ENCODE assay signal across 8 mouse cellular contexts in the genomic region with DNA sequence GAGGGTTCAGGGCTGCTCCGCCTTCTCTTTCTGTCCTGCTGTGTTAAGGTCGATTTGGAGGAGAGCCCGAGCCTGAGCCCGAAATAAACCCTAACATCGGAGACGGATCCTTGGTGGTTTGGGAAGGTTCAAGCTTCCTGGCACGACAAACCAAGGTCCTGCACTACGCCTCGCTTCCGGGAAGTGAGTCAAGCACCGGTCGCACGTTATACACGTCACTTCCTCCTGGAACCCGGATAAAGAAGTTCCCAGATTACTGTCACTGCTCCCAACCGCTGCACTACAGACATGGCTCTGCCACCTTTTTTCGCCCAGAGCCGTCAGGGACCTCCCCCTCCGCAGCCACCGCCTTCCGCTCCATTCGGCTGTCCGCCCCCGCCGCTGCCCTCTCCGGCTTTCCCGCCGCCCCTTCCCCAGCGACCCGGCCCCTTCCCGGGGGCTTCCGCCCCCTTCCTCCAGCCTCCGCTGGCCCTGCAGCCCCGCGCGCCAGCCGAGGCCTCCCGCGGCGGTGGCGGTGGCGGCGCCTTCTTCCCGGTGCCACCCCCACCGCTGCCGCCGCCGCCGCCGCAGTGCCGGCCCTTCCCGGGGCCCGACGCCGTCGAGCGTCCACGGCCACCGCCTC. TPM values are rescaled to one million over a fixed set of nuclear protein-coding genes. Genes with fewer than 3 reads are reported as not detected.
A peak's percentile ranks its signal among the peaks of the same experiment; 100 is the strongest.
DNase-seq lines count a peak whose midpoint lies in the region; ATAC-seq and TF ChIP-seq lines count a peak whose summit lies in the region.

Gene Pdcd7, plus strand, starts transcription at position 251 of the 622 bp plus-strand sequence.

- no peaks in the 10 kb centered on the region for H3K36me3 ChIP-seq in embryonic facial prominence, embryonic 15.5 days
- no peaks in the 10 kb centered on the region for H3K36me3 ChIP-seq in limb, embryonic 14.5 days (ENCODE audit: control insufficient read depth, insufficient read depth, low read length)
- no peaks in the 10 kb centered on the region for H3K36me3 ChIP-seq in midbrain, postnatal 0 days (ENCODE audit: insufficient read depth, low read length)

- 1% methylated on average over 59 of the region's 59 CpGs for WGBS in bone marrow, adult 2 months
- 1% methylated on average over 46 of the region's 59 CpGs for WGBS in embryonic facial prominence, embryonic 15.5 days
- 1% methylated on average over 48 of the region's 59 CpGs for WGBS in limb, embryonic 14.5 days
- WGBS in midbrain, postnatal 0 days, result 2% methylated on average over 54 of the region's 59 CpGs

- no peaks in the 10 kb centered on the region for H3K27me3 ChIP-seq in embryonic facial prominence, embryonic 15.5 days
- H3K27me3 ChIP-seq in limb, embryonic 14.5 days (ENCODE audit: control insufficient read depth, insufficient read depth, low read length), result no peaks in the 10 kb centered on the region
- H3K27me3 ChIP-seq in midbrain, postnatal 0 days (ENCODE audit: insufficient read depth, low read length), result no peaks in the 10 kb centered on the region

- H3K4me2 ChIP-seq in embryonic facial prominence, embryonic 15.5 days (replicated peaks), result peak within 1 kb of the TSS; percentile 85
- peak within 1 kb of the TSS; percentile 61 for H3K4me2 ChIP-seq in limb, embryonic 14.5 days (replicated peaks; ENCODE audit: low read depth, low read length, severe bottlenecking)
- H3K4me2 ChIP-seq in midbrain, postnatal 0 days (ENCODE audit: low read depth, low read length, poor library complexity, severe bottlenecking), result peak within 1 kb of the TSS; percentile 91

- peak within 1 kb of the TSS; percentile 99 for H3K9ac ChIP-seq in embryonic facial prominence, embryonic 15.5 days
- peak within 1 kb of the TSS; percentile 95 for H3K9ac ChIP-seq in limb, embryonic 14.5 days (ENCODE audit: low read depth, low read length, severe bottlenecking)
- peak within 1 kb of the TSS; percentile 94 for H3K9ac ChIP-seq in midbrain, postnatal 0 days (replicated peaks; ENCODE audit: low read length, poor library complexity, severe bottlenecking)

- DNase-seq in 416B (ENCODE audit: low read depth), result peak; percentile 98
- DNase-seq in heart, adult 8-10 months (ENCODE audit: low spot score), result peak; percentile 98
- peak; percentile 98 for DNase-seq in kidney, adult 9 months
- DNase-seq in limb, embryonic 14.5 days (ENCODE audit: low spot score), result peak; percentile 98
- DNase-seq in midbrain, postnatal 0 days (ENCODE audit: low spot score), result peak; percentile 99
- peak; percentile 77 to 88 for DNase-seq in spleen, postnatal 14 days (ENCODE audit: low spot score in 2 of 2)

- H3K4me3 ChIP-seq in bone marrow, adult 2 months (replicated peaks; ENCODE audit: control insufficient read depth, low read depth, low read length), result peak within 1 kb of the TSS; percentile 81
- peak within 1 kb of the TSS; percentile 96 for H3K4me3 ChIP-seq in embryonic facial prominence, embryonic 15.5 days (replicated peaks)
- peak within 1 kb of the TSS; percentile 97 for H3K4me3 ChIP-seq in limb, embryonic 14.5 days (replicated peaks; ENCODE audit: low read length)
- H3K4me3 ChIP-seq in midbrain, postnatal 0 days (ENCODE audit: low read depth, low read length), result peak within 1 kb of the TSS; percentile 99

- TF ChIP-seq POLR2A in bone marrow, adult 2 months (IDR thresholded peaks at IDR 0.05; ENCODE audit: borderline replicate concordance, control insufficient read depth, low read depth, low read length), result peak; percentile 69
- TF ChIP-seq POLR2A in limb, embryonic 14.5 days (IDR thresholded peaks at IDR 0.05; ENCODE audit: borderline replicate concordance, extremely low read depth, insufficient read depth, insufficient read length), result peak; percentile 71; the same call in 1 of the 2 replicates

- TF ChIP-seq CTCF in bone marrow, adult 2 months (IDR thresholded peaks at IDR 0.05; ENCODE audit: control insufficient read depth, insufficient read depth, low read length), result no peak
- TF ChIP-seq CTCF in midbrain, postnatal 0 days (IDR thresholded peaks at IDR 0.05), result no peak

- H3K4me1 ChIP-seq in bone marrow, adult 2 months (ENCODE audit: control insufficient read depth, insufficient read depth, low read length), result no peaks in the 10 kb centered on the region; the same call in 1 of the 2 replicates
- H3K4me1 ChIP-seq in embryonic facial prominence, embryonic 15.5 days, result peaks cover 12% of the 10 kb centered on the region
- H3K4me1 ChIP-seq in limb, embryonic 14.5 days (ENCODE audit: control insufficient read depth, insufficient read depth, low read length), result peaks cover 8% of the 10 kb centered on the region
- H3K4me1 ChIP-seq in midbrain, postnatal 0 days (ENCODE audit: insufficient read depth, low read length), result peaks cover 9% of the 10 kb centered on the region

- ATAC-seq in embryonic facial prominence, embryonic 15.5 days (ENCODE audit: insufficient number of reproducible peaks, low FRiP score, low TSS enrichment, low read depth), result peak; percentile 93
- ATAC-seq in limb, embryonic 14.5 days (ENCODE audit: low FRiP score, low read depth), result peak; percentile 94
- peak; percentile 95 for ATAC-seq in midbrain, postnatal 0 days (ENCODE audit: low FRiP score)

- peak within 1 kb of the TSS; percentile 93 for H3K27ac ChIP-seq in bone marrow, adult 2 months (ENCODE audit: control insufficient read depth, insufficient read depth, low read depth, low read length, poor library complexity)
- peak within 1 kb of the TSS; percentile 96 for H3K27ac ChIP-seq in embryonic facial prominence, embryonic 15.5 days (replicated peaks)
- peak within 1 kb of the TSS; percentile 92 for H3K27ac ChIP-seq in limb, embryonic 14.5 days (replicated peaks; ENCODE audit: low read depth, low read length)
- H3K27ac ChIP-seq in midbrain, postnatal 0 days (ENCODE audit: low read depth, low read length), result peak within 1 kb of the TSS; percentile 97

- H3K9me3 ChIP-seq in embryonic facial prominence, embryonic 15.5 days (replicated peaks), result no peaks in the 10 kb centered on the region
- H3K9me3 ChIP-seq in limb, embryonic 14.5 days (ENCODE audit: control insufficient read depth, low read length), result no peaks in the 10 kb centered on the region
- no peaks in the 10 kb centered on the region for H3K9me3 ChIP-seq in midbrain, postnatal 0 days (ENCODE audit: low read length)

RNA-seq across cellular contexts. Expression of gene Pdcd7, which starts in this region (rescaled TPM):
- 7.3 and 16.3 TPM in 2 replicates for polyA plus RNA-seq in bone marrow, adult 2 months (2011; ENCODE audit: insufficient read depth, insufficient read length, low replicate concordance, missing spikeins)
- polyA plus RNA-seq in embryonic facial prominence, embryonic 15.5 days (2015; fragmentation: Nextera tagmentation; extraction: Ambion mirVana), result 10.9 and 11.4 TPM in 2 replicates
- total RNA-seq in heart, adult 8-10 months (2022), result 10 to 100 TPM; 13.3 to 16.8 (median 16.0) TPM
- polyA plus RNA-seq in limb, embryonic 14.5 days (2012; rRNA removed), result 16.2 and 18.0 TPM in 2 replicates
- polyA plus RNA-seq in limb, embryonic 14.5 days (2014; fragmentation: Nextera tagmentation; extraction: Ambion mirVana), result 15.7 and 17.5 TPM in 2 replicates
- total RNA-seq in midbrain, postnatal 0 days (2014; rRNA removed), result 16.4 and 23.4 TPM in 2 replicates
- polyA plus RNA-seq in midbrain, postnatal 0 days (2015; fragmentation: Nextera tagmentation; extraction: Ambion mirVana), result 7.7 and 11.0 TPM in 2 replicates

Comparison
In these comparisons a context has a peak if more than half of its experiments do, and no peak if none do; other contexts are left out.
1. Peak in every context shown above with its lines: DNase-seq, ATAC-seq, H3K4me3 ChIP-seq and H3K27ac ChIP-seq.